Mouse (Mus musculus) stomach, adult 2 months (tissue): Measurements from ENCODE around the gene Rara. TPM values are rescaled to one million over a fixed set of nuclear protein-coding genes. Genes with fewer than 3 reads are reported as not detected.

Experiments
- polyA plus RNA-seq: library from polyadenylated mRNA; depleted of rRNA; stranded (reverse); fragments of >200 nt; gene quantifications from 2 replicates; pipeline ENCODE4 v1.2.3, GENCODE M21; 2012; rRNA removed

Rara gene
- polyA plus RNA-seq = 35.6 and 46.0 TPM in 2 replicates

GRCm38 (mm10) chr11:98927438-98928076, at the start of gene Rara:
Gene Rara, plus strand, starts transcription at chr11:98927818.

GRCm38 (mm10) chr11:98907437-98908173, 20.0 kb upstream of the Rara start, which contains the start of gene Cdc6:
Gene Cdc6, plus strand, starts transcription at chr11:98907801.

DNA sequence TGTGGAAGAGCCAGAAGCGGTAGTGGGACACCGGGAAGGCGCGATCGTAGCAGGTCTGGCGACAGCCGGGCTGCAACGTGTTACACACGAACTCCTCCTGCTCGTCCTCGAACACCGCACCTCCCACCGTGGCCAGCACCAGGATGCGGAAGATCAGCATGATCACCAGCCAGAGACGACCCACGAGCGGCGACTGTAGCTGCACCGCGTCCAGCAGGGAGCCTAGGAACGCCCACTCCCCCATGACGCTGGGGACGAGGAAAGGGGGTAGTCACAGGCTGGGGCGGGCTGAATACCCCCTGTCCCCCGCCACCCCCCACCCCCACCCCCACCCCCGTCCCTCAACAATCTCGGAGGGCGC, 55.1 kb downstream of the Rara start, which contains the start of gene Gjd3:
Gjd3 (minus strand) TSS at position 244 of the 361 bp plus-strand sequence.

DNA sequence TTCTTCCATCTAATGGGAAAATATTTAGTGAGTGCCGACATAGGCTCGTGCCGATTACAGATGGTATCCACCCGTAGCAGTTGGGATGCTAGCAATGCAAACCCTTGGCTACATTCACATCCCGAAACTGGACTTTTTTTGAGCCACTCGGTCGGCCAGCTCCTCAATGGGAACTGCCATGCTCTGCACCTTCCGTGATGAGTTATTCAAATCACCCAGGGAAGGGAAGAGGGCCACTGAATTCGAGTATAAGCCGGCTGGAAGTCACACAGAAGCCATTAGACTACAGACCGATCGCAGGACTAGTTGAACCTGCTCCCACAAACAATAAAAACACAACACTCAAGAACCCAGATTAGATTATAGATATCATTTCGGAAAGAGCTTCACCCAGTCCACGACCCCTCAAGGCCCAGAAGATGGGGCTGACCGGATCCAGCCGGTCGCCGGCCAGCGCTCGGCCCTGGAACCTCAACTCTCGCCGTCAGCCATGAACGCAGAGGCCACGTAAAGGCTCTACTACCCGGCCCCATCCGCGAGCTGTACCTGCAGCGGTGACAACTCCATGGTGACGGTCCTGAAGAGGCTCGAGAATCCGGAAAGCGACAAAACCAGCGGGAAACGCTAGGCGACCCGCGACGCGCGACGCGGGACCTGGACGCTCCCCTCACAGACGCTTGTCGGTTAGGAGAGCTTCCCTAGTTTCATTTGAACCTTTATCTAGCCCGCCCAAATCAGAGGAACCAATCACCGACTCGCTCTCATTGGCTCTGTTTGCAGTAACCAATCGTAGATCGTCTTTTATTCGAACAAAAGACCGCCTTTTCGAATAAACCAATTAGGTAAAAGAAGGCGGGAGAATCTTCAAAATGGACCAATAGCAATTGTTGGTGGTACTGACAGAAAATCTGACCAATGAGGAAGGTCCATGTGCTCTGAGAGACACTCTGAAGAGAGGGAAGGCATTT, 96.2 kb downstream of the Rara start, which contains the start of gene Top2a:
Top2a (minus strand) TSS at position 690 of the 968 bp plus-strand sequence.

Other genes starting within 250 kb of the Rara start
- 80.1 and 85.7 TPM in 2 replicates for gene Psmd3, start 245.3 kb upstream of the Rara start, polyA plus RNA-seq
- gene Csf3, start 226.6 kb upstream of the Rara start, polyA plus RNA-seq = 0.05 and 0.17 TPM in 2 replicates
- gene Med24, start 198.4 kb upstream of the Rara start, polyA plus RNA-seq = 39.7 and 42.3 TPM in 2 replicates
- 39.6 and 53.6 TPM in 2 replicates for gene Thra, start 187.2 kb upstream of the Rara start, polyA plus RNA-seq
- gene Nr1d1, start 152.5 kb upstream of the Rara start, polyA plus RNA-seq = 41.8 and 51.0 TPM in 2 replicates
- gene Msl1, start 132.3 kb upstream of the Rara start, polyA plus RNA-seq = 13.0 and 27.7 TPM in 2 replicates
- 12.8 and 15.0 TPM in 2 replicates for gene Casc3, start 122.9 kb upstream of the Rara start, polyA plus RNA-seq
- 27.1 and 44.2 TPM in 2 replicates for gene Rapgefl1, start 91.0 kb upstream of the Rara start, polyA plus RNA-seq
- gene Wipf2, start 64.2 kb upstream of the Rara start, polyA plus RNA-seq = 8.5 and 14.1 TPM in 2 replicates
- 0.10 and 0.27 TPM in 2 replicates for gene Cdc6, start 20.0 kb upstream of the Rara start, polyA plus RNA-seq
- 1.8 and 5.1 TPM in 2 replicates for gene Gjd3, start 55.2 kb downstream of the Rara start, polyA plus RNA-seq
- 0.35 and 1.1 TPM in 2 replicates for gene Top2a, start 96.4 kb downstream of the Rara start, polyA plus RNA-seq
- gene Igfbp4, start 113.4 kb downstream of the Rara start, polyA plus RNA-seq = 88.4 and 198 TPM in 2 replicates
- gene Tns4, start 161.5 kb downstream of the Rara start, polyA plus RNA-seq = 4.9 and 8.7 TPM in 2 replicates
- gene Ccr7, start 227.3 kb downstream of the Rara start, polyA plus RNA-seq = 0.48 and 1.6 TPM in 2 replicates